Mouse (Mus musculus): ENCODE data around the gene Hdac11. TPM values are rescaled to one million over a fixed set of nuclear protein-coding genes. Genes with fewer than 3 reads are reported as not detected.
"Not testable (repeated sequence)": the region's sequence is repeated elsewhere in the genome, so short reads cannot be mapped to it uniquely, and the experiment has no call there.

Hdac11 gene
- total RNA-seq, 2 experiments from 2014 or later, result 0.37 to 0.80 TPM

GRCm38 (mm10) chr6:91198456-91198855, 42.0 kb downstream of the Hdac11 start:
- no peak for ATAC-seq (ENCODE audit: poor library complexity, severe bottlenecking)

GRCm38 (mm10) chr6:91200429-91201188, 44.1 kb downstream of the Hdac11 start:
- no peak for ATAC-seq (ENCODE audit: poor library complexity, severe bottlenecking)

- ATAC-seq (ENCODE audit: poor library complexity, severe bottlenecking), result no peak
These were observed 45.4 kb downstream of the Hdac11 start for GRCm38 (mm10) chr6:91201881-91202341.

GRCm38 (mm10) chr6:91202571-91202970, 46.1 kb downstream of the Hdac11 start:
- no peak for ATAC-seq (ENCODE audit: poor library complexity, severe bottlenecking)

- no peak for ATAC-seq (ENCODE audit: poor library complexity, severe bottlenecking)
These were observed 48.9 kb downstream of the Hdac11 start for GRCm38 (mm10) chr6:91205346-91205745.

GRCm38 (mm10) chr6:91205791-91206190, 49.3 kb downstream of the Hdac11 start:
- ATAC-seq (ENCODE audit: poor library complexity, severe bottlenecking), result no peak

- no peak for ATAC-seq (ENCODE audit: poor library complexity, severe bottlenecking)
These were observed 51.0 kb downstream of the Hdac11 start for GRCm38 (mm10) chr6:91207491-91207890.

- ATAC-seq (ENCODE audit: poor library complexity, severe bottlenecking), result no peak
These were observed 53.3 kb downstream of the Hdac11 start for GRCm38 (mm10) chr6:91209780-91210179.

GRCm38 (mm10) chr6:91210852-91211251, 54.4 kb downstream of the Hdac11 start:
- no peak for ATAC-seq (ENCODE audit: poor library complexity, severe bottlenecking)

GRCm38 (mm10) chr6:91212155-91212554, 55.7 kb downstream of the Hdac11 start, which contains the start of gene Fbln2:
Fbln2 (plus strand) TSS chr6:91212455.
- ATAC-seq (ENCODE audit: poor library complexity, severe bottlenecking), result not testable (repeated sequence)

GRCm38 (mm10) chr6:91212571-91212970, 56.1 kb downstream of the Hdac11 start:
- no peak for ATAC-seq (ENCODE audit: poor library complexity, severe bottlenecking)

- ATAC-seq (ENCODE audit: poor library complexity, severe bottlenecking), result no peak
These were observed 57.1 kb downstream of the Hdac11 start for GRCm38 (mm10) chr6:91213287-91214218.

- ATAC-seq (ENCODE audit: poor library complexity, severe bottlenecking), result no peak
These were observed 59.0 kb downstream of the Hdac11 start for GRCm38 (mm10) chr6:91215454-91215853.

- no peak for ATAC-seq (ENCODE audit: poor library complexity, severe bottlenecking)
These were observed 62.0 kb downstream of the Hdac11 start for GRCm38 (mm10) chr6:91218445-91218844.

- no peak for ATAC-seq (ENCODE audit: poor library complexity, severe bottlenecking)
These were observed 62.4 kb downstream of the Hdac11 start for GRCm38 (mm10) chr6:91218871-91219270.

GRCm38 (mm10) chr6:91220062-91220461, 63.6 kb downstream of the Hdac11 start:
- ATAC-seq (ENCODE audit: poor library complexity, severe bottlenecking), result no peak

- no peak for ATAC-seq (ENCODE audit: poor library complexity, severe bottlenecking)
These were observed 64.6 kb downstream of the Hdac11 start for GRCm38 (mm10) chr6:91221094-91221493.

GRCm38 (mm10) chr6:91222694-91223346, 66.4 kb downstream of the Hdac11 start:
- no peak for ATAC-seq (ENCODE audit: poor library complexity, severe bottlenecking)
